Mouse (Mus musculus) left cerebral cortex, adult 8-10 months (tissue): ENCODE measurements around the gene Inpp5b. TPM values are rescaled to one million over a fixed set of nuclear protein-coding genes. Genes with fewer than 3 reads are reported as not detected.
A peak's percentile ranks its signal among the peaks of the same experiment; 100 is the strongest.

Experiments
- DNase-seq, 2 experiments: peaks; one replicate each; pipeline ENCODE4 v3.0.0; 2022; ENCODE audit warnings: low spot score in 2 of 2
- total RNA-seq, 4 experiments: library from RNA; stranded (reverse); gene quantifications; 2 replicates each; pipeline ENCODE4 v1.2.4; 2022

Gene Inpp5b
- total RNA-seq, 4 experiments from 2014 or later = 37.0 to 47.9 (median 44.4) TPM

DNA sequence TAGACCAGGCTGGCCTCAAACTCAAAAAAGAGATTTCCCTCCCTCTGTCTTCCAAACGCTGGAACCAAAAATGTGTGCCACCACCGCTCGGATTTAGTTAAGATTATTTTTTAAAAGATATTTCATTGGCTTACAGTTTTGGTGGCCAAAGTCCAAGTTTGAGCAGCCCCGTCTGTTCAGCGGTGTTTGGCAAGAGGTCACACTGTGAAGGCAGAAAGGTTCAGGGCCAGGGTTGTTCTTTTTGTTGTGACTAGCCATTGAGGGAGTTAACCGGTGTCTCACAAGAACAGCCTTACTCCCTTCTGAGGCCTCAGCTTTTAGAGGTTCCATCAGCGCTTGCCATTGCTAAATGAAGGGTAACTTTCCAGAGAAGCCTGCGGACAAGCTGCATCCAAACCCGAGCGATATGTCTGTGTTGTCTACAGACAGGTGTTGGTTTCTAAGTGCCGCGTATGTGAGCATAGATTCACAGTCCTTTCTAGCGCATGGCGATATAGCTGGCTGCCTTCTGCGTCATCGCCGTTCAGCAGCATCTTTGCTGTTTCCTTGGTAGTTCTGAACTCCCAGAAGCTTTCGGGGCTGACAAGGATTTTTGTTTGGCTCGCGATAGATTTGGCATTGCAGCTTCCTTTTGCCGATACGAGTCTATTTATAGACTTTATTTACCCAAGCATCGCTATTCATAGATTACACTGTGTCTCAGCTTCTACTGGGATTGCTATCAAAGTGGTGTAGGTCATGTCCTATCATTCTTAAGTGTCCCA lies 24.3 kb downstream of the Inpp5b start:
- no peak for DNase-seq

DNA sequence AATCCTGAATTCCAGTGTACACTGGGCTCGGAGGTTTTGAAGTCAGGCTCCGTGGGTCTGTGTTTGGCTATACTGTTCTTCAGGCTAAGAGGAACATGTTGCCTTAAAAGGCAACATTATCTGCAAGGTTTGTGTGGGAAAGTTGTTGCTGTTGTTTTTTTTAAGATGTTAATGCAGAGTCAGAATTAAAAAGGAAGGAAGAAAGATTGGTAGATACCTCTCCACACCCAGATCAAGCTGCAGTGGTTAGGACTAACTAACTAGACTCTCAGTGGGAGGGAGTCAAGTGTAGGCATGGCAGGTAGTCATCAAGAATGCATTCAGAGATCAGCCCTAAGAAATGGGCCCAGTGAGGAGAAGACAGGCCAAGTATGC lies 24.9 kb downstream of the Inpp5b start:
- no peak for DNase-seq

DNA sequence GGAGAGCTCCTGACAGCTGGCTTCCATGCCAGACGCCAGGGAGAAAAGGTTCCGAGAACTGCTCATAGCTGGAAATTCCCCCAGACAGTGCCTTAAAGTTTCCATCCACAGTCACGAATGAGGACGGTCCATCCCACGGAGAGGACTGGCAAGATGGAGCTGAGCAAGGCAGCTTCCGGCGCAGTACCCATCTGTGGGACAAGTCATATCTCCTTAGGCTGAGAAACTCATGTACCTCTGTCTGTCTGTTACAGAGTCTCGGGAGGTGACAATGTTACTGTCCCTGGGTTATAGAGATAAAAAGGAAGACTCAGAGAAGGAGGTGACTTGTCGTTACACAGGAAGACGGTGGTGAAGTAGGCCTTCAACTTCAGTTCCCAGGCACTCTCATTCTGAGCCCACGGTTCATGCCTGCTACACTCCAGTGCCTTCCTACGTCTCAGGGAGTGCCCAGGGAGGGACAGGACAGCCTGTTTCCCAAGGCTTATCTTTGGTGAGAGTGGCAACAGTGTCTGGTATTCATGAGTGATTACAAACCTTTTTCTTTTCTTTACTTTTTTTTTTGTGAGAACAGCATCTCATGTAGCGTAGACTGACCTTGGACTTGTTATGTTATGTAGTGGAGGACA lies 27.4 kb downstream of the Inpp5b start:
- DNase-seq = peak in 1 of 2 experiments; percentile 41

DNA sequence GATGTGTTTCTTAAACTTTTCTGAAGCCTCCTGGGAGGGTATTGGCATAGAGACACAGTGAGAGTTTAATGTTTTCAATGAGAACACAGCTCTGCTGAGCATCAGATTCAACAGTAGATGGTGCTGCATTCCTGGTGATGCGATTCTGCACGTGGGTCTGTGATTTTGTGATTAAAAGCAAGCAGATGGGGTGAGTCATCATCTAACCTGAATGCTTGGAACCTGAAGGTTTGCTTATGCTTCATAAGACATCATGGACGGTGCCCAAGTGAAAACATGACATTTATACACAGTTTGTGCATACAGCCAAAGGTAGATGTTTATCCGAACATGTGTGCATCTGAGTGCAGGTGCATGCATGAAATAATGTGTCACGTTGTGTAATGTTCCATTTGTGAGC lies 29.0 kb downstream of the Inpp5b start:
- peak in 1 of 2 experiments; percentile 66 for DNase-seq

DNA sequence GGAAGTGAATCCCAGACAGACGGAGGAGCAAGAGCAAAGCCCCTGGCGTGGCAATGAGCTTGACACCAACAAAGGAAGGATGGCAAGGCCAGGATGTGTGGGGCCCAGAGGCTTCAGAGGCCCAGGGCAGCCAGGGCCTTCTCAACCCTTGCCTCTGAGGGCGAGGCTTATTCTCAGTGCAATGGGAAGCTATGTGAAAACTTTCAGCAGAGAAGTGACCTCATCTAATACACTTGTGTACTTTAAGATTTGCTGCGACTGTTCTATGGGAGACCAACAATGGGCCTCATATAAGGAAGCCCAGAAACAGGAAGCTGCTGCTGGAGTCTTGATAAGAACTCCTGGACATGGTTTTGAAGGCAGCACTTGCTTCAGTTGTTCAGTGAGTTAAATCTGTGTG lies 30.5 kb downstream of the Inpp5b start:
- no peak for DNase-seq

DNA sequence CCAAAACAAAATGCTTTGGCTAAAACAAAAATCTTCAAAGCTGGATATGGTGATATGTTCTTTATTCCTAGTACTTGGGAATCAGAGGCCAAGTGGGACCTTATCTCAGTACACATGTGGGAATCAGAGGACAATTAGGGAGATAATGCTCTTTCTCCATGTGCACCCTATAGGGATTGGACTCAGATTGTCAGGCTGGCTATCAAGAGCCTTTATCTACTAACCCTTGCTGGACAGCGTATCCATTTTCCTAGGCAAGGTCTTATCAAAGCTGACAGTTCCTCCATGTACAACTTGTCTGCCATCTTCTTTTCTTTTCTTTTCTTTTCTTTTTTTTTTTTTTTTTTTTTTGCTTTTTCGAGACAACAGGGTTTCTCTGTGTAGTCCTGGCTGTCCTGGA lies 31.8 kb downstream of the Inpp5b start:
- DNase-seq = no peak

DNA sequence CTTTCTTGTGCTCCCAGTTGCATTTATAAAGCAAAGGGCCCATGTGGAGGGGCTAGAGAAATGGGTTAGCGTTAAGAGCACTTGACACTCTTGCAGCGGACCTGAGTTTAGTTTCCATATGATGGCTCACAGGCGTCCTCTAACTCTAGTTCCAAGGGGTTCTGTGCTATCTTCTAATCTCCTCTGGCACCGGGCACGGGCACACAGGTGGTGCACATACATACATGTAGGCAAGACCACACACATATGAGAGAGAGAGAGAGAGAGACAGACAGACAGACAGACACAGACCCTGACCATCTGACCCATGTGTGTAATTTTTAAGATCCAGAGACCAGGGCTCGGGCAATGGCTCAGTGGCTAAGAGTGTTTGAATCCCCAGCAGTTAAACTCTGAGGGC lies 32.3 kb downstream of the Inpp5b start:
- DNase-seq = no peak

DNA sequence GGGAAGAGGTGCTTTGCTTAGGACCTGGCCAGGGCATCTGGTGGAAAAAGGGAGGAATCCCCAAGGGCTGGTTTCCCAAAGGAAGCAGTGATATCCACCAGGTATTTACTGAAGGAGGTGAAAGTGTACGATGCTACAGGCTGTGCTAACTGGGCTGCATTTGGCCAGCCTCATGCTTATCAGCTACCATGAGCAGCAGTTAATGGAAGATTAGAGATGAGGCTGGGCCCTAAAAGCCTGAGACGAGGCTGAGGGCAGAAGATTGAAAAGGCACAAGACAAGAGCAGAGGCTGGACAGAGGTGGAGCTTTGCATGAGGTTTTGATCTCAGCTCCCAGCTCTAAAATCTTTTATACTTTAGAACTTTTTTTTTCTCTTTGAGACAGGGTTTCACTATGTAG lies 32.8 kb downstream of the Inpp5b start:
- DNase-seq = no peak

DNA sequence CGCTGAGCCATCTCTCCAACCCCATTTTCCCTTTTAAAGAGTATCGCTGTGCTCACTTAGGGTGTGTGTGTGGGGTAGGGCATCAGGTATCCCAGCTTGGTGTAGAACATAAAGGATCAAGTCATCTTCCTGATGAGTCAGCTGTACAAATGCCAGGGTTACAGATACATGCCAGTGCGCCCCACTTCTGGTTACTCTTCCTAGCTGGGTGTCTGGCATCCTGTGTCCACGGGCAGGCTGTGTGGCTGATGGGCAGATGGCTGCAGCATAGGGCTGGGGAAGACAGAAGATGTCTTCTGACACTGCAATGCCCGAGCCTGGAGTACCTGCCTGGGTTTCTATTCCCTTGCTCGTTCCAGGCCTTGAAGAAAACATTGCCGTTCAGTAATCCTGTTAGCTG lies 39.7 kb downstream of the Inpp5b start:
- DNase-seq = no peak

DNA sequence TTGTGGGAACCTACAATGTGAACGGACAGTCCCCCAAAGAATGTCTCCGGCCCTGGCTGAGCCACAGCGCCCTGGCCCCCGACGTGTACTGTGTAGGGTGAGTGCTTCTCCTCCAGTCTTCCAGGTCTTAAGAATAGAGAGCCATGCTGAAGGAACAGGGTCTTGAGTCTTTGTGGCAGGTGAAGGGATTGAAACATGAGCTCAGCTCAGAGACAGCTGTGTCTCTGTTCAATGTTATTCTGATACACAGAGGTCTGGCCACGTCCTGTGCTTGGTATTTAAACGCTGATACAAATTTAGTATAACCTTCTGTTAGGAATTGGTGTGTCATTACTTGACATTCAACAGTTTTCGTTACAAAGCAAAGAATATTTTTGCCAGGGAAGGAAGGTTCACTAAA lies 40.7 kb downstream of the Inpp5b start:
- no peak for DNase-seq

DNA sequence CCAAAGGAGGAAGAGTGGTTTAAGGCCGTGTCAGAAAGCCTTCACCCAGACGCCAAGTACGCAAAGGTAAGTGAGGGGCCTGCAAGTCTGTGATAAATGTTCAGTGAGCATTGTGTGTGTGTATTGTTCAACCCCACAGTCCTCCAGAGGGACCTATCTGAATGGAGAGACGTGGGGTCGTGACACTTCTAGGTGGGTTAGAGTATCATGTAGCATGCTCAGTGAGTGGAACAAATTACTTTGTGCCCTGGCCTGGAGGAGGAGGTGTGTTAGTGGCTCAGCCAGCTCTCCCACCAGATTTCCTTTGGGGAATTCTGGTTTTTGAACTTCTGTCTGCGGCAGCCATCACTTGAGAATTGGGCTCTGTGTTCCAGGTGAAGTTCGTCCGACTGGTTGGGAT lies 42.3 kb downstream of the Inpp5b start:
- no peak for DNase-seq

DNA sequence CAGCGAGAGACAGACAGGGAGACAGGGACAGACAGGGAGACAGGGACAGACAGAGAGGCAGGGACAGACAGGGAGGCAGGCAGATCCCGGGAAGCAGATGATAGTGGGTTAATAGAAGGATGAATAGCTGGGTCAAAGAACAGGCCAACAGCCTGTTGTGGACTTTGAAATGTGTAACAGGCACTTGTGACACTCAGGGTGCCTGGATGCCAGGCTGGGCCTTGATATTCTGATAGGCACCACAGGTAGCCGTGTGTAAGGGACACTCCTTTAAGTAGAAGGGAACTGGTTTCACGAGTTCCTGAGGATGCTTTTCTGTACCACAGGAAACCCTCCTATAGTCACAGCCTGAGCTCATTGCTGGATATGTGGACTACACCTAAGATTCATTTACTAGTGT lies 48.4 kb downstream of the Inpp5b start:
- DNase-seq = no peak

DNA sequence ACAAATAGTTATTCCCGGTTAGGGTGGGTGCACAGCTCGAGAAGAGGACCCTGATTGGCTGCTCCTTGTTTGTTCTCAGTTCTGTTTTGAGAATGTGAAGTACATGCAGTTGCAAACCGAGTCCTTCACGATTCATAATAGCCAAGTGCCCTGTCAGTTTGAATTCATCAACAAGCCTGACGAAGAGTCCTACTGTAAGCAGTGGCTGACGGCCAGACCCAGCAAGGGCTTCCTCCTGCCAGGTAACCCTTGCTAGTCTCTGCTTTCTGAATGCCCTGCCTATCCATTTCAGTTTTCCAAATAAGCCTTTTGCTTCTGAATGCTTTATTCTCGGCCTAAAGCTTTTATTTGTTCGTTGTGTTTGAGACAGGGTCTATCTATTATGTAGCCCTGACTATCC lies 50.5 kb downstream of the Inpp5b start:
- no peak for DNase-seq

DNA sequence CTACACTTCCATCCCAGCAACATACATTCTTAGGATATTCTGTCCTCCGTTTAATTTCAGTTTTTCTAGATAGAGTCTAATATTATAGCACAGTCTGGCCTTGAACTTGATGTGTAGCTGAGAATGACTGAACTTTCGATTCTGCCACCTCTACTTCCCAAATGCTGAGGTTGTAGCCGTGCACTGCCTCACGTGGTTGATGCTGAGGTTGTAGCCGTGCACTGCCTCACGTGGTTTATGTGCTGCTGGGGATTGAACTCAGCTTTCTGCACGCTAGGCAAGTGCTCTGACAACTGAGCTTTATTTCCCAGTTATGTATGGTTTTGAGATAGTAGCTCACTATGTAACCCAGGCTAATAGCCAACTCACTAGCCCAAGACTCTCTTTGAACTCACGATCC lies 54.5 kb downstream of the Inpp5b start:
- DNase-seq = no peak

DNA sequence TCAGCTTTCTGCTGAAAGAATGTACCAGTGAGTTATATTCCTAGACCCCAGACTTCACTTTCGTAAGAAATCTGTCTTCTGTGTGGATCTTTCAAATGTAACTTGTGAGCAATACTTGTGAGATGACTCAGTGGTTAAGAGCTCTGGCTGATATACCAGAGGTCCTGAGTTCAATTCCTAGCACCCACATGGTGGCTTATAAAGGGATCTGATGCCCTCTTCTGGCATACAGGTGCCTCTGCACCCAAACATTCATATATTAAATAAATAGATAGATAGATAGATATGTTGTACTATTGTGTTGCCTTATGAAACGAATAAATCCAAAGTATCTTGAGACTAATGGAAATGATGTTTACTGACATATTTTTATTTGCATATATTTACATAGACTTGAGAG lies 55.3 kb downstream of the Inpp5b start:
- DNase-seq = no peak

DNA sequence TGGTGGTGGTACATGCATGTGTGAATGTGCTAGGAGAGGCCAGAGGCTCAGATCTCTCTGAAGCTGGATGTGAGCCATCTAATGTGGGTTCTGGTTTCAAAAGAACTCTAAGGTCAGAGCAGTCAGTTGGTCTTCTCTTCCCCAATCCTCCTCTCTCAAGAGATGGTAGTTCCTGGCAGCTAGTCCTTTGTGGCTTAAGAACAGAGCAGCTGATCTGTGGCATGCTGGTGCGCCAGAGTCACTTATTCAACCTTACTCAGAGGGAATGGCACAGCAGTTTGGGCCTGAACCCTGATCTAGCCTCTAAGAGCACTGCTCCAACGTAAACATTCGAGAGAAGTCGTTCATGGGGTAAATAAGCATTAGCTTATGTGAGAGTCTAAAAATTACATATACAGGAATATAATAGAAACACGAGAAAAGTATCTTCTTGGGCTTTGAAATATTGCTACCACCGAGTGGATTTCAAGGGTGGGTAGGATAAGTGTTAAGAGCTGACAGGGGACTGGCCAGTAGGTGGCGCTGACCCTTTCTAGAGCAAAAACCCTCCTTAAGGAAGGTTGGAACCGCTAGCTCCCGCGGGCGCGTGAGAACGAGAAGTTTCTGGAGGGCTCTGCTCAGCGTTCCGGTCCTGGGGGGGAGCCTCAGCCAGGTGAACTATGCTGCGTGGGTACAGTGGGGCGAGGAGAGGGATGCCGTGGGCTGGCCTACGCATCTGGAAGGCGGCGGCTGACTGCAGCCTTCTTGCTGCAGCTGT lies 60.1 kb downstream of the Inpp5b start, which contains the start of gene Mtf1:
Gene Mtf1 (plus strand): TSS at position 553 of the 757 bp plus-strand sequence.
- peak; percentile 68 to 73 for DNase-seq

DNA sequence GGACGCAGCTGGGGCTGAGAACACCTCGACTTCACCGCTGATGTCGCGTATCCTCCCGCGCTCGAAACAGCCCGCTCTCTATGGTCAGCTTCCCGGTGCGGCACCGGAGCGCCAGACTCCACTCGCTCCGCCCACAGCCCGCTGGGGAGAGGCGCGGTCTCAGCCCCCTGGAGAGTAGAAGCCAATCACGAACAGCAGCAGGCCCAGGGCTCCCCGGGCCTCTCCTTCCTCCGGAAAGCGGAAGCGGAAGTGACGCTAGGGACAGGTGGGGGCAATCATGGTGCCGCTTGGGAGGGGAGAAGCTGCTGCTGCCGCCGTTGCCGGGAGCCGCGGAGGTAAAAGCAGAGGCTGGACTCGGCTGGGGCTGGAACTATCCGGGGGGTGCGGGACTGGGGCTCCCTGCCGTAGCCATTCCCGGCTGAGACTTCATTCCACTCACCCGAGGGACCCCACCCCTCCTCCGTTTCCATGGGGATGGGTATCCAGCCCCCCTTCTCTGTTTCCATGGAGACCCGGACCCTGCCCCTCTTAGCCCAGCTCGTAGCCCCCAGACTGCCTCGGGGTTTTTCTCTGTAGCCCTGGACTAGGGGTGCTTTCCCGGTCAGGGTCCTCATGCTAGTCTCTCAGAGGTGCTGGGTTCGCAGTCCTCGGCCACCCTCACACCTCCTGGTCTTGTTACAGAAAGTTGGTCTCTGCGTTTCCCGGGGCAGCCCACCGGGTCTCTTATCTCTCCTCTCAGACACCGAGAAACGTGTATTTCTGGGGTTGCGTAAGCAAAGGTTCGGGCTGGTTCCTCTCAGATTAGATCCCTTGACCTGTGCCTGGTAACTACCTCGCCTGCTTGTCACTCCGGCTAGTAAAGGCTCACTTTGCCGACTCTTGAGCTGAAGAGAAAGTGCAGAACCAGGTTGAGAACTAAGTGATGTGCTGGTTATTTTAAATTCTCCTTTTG lies 60.9 kb downstream of the Inpp5b start:
- peak; percentile 84 to 95 for DNase-seq

DNA sequence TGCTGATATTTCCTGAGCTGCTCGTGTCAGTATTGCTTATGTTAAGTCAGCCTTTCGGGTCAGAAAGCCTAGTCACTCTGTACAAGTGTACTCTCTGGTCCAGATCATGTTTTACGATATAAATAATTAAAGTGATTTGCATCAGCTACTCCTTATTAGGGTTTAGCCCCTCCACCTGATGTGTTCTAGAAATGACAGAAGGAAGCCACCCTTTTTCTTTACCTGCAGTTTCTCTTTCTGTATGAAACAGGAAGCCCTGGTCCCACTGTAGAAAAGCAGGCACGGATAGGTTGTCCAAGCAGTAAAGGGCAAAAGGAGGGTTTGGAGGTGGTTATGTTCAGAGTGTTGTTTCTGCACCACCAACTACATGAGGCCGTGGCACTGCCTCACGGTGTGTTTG lies 61.8 kb downstream of the Inpp5b start:
- no peak for DNase-seq

DNA sequence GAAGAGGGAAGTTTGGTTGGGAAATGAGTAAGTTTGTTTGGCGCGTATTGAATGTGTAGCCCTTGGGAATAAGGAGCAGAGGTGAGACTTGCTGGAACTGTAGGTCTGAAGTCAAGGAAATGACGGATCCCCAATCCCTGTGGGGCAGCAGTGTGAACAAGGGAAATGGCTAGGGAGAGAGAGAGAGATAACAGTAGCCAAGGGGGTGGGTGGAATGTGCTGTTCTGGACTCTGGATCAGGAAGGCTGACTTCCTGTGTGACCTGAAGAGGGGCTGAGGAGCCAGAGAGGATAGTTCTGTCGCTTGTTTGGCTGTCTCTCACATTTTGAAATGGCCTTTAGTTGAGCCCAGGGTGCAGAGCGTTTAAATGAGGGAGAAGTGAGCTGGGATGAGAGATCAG lies 66.9 kb downstream of the Inpp5b start:
- no peak for DNase-seq

DNA sequence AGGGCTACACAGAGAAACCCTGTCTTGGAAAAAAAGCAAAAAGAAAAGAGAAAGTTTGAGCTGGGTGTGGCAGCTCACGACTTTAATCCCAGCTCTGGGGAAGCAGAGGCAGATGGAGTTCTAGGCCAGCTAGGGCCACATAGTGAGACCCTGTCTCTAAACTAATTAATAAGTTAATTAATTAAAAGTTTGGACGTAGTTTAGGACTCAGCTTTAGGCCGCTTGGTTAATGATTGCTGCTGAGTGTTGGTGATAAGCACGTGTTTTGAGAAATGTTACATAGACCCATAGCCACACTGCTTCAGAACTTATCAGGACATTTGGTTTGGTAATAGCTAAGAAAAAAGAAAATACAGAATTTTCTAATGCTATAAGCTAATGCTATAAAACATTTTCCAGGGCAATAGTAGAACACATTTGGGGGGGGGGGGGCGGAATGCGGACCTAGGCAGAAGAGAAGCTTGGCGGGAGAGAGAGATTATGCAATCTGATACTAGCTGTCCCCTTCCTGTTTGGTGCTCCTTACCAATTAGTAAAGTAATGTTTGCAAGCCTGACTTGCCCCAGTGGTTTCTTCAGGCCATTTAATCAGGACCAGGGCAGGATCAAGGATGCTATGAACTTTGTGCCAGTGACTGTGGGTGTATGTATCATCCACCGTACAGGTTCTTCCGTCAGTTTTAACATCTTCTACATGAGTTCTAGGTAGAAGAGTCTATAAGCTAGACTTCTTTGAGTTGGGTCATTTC lies 67.7 kb downstream of the Inpp5b start:
- no peak for DNase-seq

DNA sequence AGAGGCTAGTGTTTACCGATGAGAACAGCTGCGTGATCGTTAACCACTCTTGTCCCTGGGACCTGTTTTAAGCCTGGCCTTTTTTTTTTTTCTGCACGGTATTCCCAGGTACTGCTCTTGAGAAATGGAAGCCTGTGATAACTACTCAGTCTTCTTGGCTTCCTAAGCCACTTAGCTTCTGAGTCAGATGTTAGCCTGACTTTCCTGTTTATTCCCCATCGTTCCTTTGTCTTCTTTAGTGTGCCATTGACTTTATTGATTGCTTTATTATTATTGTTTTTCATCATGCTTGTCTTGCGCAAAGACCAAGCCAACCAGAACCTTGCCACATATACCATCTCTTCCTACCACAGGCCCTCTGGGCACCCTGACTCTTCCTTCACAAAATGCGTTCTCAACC lies 68.4 kb downstream of the Inpp5b start:
- DNase-seq = no peak
